Mouse (Mus musculus) cerebellum, adult (tissue): ENCODE measurements around the gene Sncb.

ENCODE experiments used
- ATAC-seq: cut with Nextera tagmentation; 2 replicates; pipeline ENCODE4 v1.9.2; 2017; ENCODE audit warnings: mild to moderate bottlenecking, moderate library complexity, mixed read lengths; ENCODE audit not compliant: insufficient number of reproducible peaks, low FRiP score, low TSS enrichment

Sncb gene

DNA sequence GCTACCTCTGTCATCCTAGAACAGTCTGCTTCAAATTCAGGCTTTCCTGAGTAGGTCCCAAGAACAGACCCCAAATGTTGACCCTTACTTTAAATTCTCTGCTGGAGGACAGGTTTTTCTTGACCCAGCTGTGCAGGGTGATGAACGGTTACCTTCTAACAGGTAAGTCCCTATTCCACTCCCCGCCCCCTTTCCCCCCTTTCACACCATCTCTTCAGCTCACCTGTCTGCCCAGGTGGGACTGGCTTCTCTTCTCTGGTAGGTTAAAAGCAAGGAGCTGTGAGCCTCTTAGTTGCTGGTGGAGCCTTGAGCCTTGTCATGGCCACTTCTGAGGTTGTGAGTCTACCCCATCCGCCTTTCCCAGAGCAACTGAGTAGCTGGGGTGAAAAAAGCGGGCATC is 17.3 kb upstream of the Sncb start, which contains the start of gene Eif4e1b:
Gene Eif4e1b (plus strand): TSS at position 301 of the 400 bp plus-strand sequence.
- no peak for ATAC-seq

DNA sequence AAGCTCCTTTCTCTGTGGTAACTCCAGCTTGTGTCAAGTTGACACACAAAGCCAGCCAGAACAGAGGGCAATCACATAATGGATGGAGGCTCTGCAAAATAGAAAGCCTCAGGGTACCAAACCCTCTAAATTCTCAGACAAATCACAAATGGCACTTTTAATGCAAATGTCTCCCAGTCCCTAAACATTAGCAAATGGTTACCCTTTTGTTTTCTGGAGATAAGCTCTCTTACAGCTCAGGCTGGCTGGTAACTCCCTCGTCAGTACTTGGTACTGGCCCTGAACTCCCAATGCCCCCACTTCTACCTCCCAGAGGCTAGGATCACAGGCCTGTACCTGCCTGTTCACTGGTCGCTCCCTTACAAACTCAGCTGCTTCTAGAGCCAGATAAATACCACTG is 16.8 kb upstream of the Sncb start:
- no peak for ATAC-seq

- 0 out of 2 replicates have a peak, but pooled peaks have one; percentile 20 for ATAC-seq
Measured at GRCm38 (mm10) chr13:54781086-54781485, 14.7 kb upstream of the Sncb start.

- peak; percentile 74; the same call in 1 of the 2 replicates for ATAC-seq
Measured at GRCm38 (mm10) chr13:54780592-54780991, 14.2 kb upstream of the Sncb start.

DNA sequence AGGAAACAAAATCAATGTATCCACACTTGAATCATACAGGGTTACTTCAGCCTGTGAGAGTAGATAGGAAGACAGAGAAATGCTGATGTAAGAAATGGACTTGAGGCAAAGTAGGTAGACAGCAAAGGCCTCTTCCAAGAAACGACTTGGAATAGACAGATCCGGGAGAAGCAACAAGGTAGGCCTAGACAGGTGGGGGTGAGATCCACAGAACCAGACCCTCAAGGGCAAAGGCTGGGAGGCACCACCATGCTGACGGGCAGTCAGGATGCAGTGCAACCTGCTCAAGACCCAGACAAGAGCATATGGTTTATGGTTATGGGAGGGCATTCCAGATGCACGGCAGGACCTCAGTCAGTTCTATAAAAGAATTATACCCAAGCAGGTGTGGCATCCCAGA is 617 bp upstream of the Sncb start:
- ATAC-seq, result no peak

- ATAC-seq, result peak; percentile 27; the same call in 1 of the 2 replicates
Measured at GRCm38 (mm10) chr13:54765281-54766191, 859 bp downstream of the Sncb start.

- no peak for ATAC-seq
Measured at GRCm38 (mm10) chr13:54760906-54761305, 5.5 kb downstream of the Sncb start.

DNA sequence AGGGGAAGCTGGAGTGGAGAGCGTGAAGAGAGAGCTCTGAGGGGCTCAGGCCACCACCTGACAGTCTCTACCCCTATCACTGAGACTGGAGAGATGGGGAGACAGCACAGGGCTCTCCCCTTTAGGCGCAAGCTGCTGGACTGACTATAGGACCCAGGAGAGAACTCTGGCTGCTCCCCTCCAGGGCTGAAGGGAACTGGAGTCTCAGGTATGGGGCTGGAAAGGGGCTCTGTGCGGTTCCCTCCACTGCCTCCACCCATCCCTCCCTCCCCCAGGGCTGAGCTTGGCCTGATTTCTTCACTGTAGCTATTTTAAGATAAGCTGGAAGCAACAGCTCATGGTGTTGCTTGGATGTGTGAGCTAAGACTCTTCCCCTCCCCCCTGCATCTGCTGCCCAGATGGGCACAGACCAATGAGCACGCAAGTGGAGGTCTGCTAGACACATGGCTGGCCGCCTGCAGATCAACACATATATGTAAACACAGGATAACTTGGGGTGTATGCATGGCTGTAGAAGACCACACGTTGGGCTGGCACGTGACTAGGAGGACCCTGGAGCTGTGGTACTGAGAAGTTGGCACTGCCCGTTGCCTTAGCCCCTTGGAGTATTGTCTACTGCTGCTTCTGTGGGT is 6.1 kb downstream of the Sncb start:
- no peak for ATAC-seq

DNA sequence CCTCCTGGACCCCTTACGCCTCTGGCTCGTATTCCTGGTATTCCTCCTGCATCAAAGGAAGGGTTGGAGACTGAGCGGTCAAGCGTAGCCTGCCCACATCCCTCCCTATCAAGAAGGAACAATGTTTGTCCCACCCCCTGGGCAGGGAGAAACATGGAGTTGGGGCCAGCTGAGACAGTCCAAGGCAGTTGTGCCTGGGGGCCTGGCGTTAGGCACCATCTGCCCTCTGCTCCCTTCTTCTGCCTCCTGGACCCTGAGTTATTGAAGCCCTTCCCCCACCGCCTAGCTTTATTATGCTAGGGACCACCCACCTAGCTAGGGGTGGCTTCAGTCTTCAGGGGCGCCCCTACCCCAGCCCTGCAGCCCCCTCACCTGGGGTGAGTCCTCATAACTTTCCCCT is 6.9 kb downstream of the Sncb start:
- no peak for ATAC-seq

DNA sequence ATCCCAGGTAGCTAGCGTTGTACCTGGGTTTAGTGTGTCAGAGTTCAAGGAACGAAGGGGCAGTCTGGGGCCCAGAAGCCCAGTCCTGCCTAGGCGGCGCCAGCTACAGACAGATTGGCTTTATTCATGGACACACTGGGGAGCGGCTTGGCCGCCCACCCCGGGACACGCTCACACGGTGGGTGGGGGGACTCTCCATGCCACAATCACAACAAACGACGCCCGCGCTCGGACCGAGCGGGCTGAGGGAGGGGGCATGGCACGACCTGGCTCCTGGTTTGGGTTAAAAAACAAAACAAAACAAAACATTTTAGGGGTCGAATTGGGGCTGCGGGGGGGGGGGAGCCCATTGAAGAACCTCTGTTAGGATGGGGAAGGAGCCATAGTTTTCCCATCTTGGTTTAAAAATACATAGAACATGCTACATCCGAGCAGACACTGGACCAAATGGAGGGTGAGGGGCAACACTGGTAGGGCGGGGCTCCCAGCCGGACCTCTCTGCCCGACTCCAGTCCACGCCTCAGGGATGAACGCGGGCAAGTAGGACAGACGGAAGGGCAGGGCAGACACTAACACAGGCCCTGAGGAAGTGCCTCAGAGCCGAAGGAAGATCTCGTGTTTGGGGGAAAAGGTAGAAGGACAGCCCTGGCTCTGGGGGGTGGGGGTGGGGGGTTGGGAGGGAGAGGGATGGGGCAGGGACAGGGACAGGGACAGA is 7.5 kb downstream of the Sncb start:
- ATAC-seq, result no peak

GRCm38 (mm10) chr13:54758045-54758755 is 8.2 kb downstream of the Sncb start:
- peak; percentile 79 for ATAC-seq

GRCm38 (mm10) chr13:54757093-54757830 is 9.1 kb downstream of the Sncb start:
- ATAC-seq, result no peak

GRCm38 (mm10) chr13:54756156-54756712 is 10.2 kb downstream of the Sncb start:
- ATAC-seq, result no peak

- ATAC-seq, result no peak
Measured at GRCm38 (mm10) chr13:54755201-54755830, 11.1 kb downstream of the Sncb start.

DNA sequence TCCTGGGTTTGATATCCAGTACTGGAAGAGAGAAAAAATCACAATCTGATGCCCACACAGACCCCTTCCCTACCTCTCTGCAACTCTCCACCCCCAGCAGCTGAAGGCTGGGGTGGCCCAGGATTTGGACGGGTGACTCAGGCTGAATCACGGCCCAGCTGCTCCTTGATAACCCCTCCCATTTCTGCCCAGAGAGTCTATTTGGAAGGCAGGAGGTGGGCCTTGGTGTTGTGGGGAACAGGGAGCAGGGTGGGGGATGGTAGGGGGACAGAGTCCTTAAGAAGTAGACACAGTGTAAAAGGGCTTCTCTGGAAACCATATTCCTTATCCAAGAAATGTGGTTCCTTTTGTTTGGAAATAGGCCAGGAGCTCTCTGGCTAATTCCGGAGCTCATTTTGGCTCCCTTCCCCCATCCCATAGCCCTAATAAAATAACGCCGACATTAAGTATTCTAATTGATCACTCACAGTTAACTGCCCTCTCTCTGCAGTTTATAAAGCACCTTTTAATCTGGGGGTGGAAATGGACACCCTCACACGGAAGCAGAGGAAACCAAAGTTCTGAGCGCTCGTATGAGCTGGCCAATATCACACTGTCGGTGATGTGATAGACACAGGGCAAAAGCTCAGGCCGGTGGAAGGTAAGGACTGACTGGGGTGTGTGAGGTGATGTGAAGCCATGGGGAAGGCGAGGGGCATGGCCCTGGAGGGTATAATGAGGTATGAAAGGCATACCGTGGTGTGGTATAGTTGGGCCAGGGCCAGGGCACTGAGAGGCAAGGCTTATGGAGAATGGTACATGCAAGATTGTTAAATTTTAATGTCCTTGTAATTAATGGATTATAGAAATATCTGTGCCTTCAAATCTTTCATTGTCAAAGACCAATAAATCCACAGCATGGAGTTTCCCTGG is 12.0 kb downstream of the Sncb start:
- no peak for ATAC-seq

- no peak for ATAC-seq
Measured at GRCm38 (mm10) chr13:54753733-54754132, 12.7 kb downstream of the Sncb start.

GRCm38 (mm10) chr13:54752656-54753055 is 13.7 kb downstream of the Sncb start:
- ATAC-seq, result no peak

- ATAC-seq, result no peak
Measured at GRCm38 (mm10) chr13:54750699-54751098, 15.7 kb downstream of the Sncb start.
